Comparison of ENCODE assay signal across 11 mouse cellular contexts in genomic region chr15:86593404-86593803, GRCm38 (mm10).
A peak's percentile ranks its signal among the peaks of the same experiment; 100 is the strongest.
DNase-seq lines count a peak whose midpoint lies in the region; ATAC-seq and TF ChIP-seq lines count a peak whose summit lies in the region.
"Had no signal": no experiment of that assay in that cellular context is flagged by ENCODE, and none has a peak within 500 bp of the region (broad histone marks: within the 10 kb centered on the region; RNA-seq: fewer than 3 reads in every experiment).

No protein-coding gene starts in this region.

- no peak; the same call in 1 of the 2 replicates for TF ChIP-seq CTCF in hindbrain, postnatal 0 days (IDR thresholded peaks at IDR 0.05; ENCODE audit: low read depth)
- no peak for TF ChIP-seq CTCF in liver, postnatal 0 days (IDR thresholded peaks at IDR 0.05; ENCODE audit: low read depth)

- H3K9me3 ChIP-seq in hindbrain, postnatal 0 days (ENCODE audit: low read length), result no peaks in the 10 kb centered on the region
- H3K9me3 ChIP-seq in hindbrain, embryonic 10.5 days, result no peaks in the 10 kb centered on the region
- no peaks in the 10 kb centered on the region for H3K9me3 ChIP-seq in heart, embryonic 11.5 days (replicated peaks; ENCODE audit: control insufficient read depth, low read length)
- no peaks in the 10 kb centered on the region for H3K9me3 ChIP-seq in kidney, embryonic 14.5 days (ENCODE audit: control insufficient read depth, low read length)
- no peaks in the 10 kb centered on the region for H3K9me3 ChIP-seq in liver, postnatal 0 days (ENCODE audit: low read length)
- H3K9me3 ChIP-seq: limb, embryonic 10.5 days; lung, embryonic 15.5 days; stomach, embryonic 15.5 days had no signal

- 0 out of 2 replicates have a peak, but pooled peaks have one; percentile 29 for ATAC-seq in hindbrain, postnatal 0 days
- ATAC-seq in heart, embryonic 11.5 days (replicated peaks; ENCODE audit: insufficient number of reproducible peaks, low FRiP score, low TSS enrichment), result no peak
- ATAC-seq in kidney, embryonic 14.5 days (ENCODE audit: low FRiP score, low TSS enrichment), result no peak
- ATAC-seq in liver, postnatal 0 days, result no peak

- H3K4me1 ChIP-seq in hindbrain, postnatal 0 days (ENCODE audit: insufficient read depth, low read length), result no peaks in the 10 kb centered on the region
- H3K4me1 ChIP-seq in hindbrain, embryonic 10.5 days (replicated peaks), result peaks cover 17% of the 10 kb centered on the region
- H3K4me1 ChIP-seq in heart, embryonic 11.5 days (ENCODE audit: control insufficient read depth, insufficient read depth, low read length), result no peaks in the 10 kb centered on the region; the same call in 1 of the 2 replicates
- H3K4me1 ChIP-seq in kidney, embryonic 14.5 days (ENCODE audit: control insufficient read depth, insufficient read depth, low read length), result no peaks in the 10 kb centered on the region
- H3K4me1 ChIP-seq in liver, postnatal 0 days (ENCODE audit: insufficient read depth), result no peaks in the 10 kb centered on the region
- H3K4me1 ChIP-seq: lung, embryonic 15.5 days; stomach, embryonic 15.5 days had no signal

- H3K27me3 ChIP-seq in hindbrain, postnatal 0 days (ENCODE audit: insufficient read depth, low read length), result no peaks in the 10 kb centered on the region
- H3K27me3 ChIP-seq in hindbrain, embryonic 10.5 days (ENCODE audit: insufficient read depth, poor library complexity, severe bottlenecking), result 0 out of 2 replicates have a peak, but pooled peaks cover 3% of the 10 kb centered on the region
- no peaks in the 10 kb centered on the region for H3K27me3 ChIP-seq in heart, embryonic 11.5 days (ENCODE audit: control insufficient read depth, insufficient read depth, low read length)
- no peaks in the 10 kb centered on the region for H3K27me3 ChIP-seq in kidney, embryonic 14.5 days (ENCODE audit: control insufficient read depth, insufficient read depth, low read length)
- no peaks in the 10 kb centered on the region for H3K27me3 ChIP-seq in liver, postnatal 0 days (ENCODE audit: insufficient read depth, low read length)
- H3K27me3 ChIP-seq: lung, embryonic 15.5 days; stomach, embryonic 15.5 days had no signal

- WGBS in hindbrain, postnatal 0 days, result 33% methylated on average over 6 of the region's 6 CpGs
- WGBS in hindbrain, embryonic 10.5 days, result 74% methylated on average over 6 of the region's 6 CpGs
- WGBS in heart, embryonic 11.5 days (ENCODE audit: insufficient replicate concordance), result 64% methylated on average over 6 of the region's 6 CpGs
- 62% methylated on average over 6 of the region's 6 CpGs for WGBS in kidney, embryonic 14.5 days
- 36% methylated on average over 6 of the region's 6 CpGs for WGBS in liver, postnatal 0 days (ENCODE audit: insufficient replicate concordance)

- H3K4me3 ChIP-seq in hindbrain, postnatal 0 days (ENCODE audit: low read length), result no peak overlapping the region
- no peak overlapping the region for H3K4me3 ChIP-seq in hindbrain, embryonic 10.5 days
- no peak overlapping the region for H3K4me3 ChIP-seq in heart, embryonic 11.5 days (ENCODE audit: low read depth, low read length)
- no peak overlapping the region for H3K4me3 ChIP-seq in kidney, embryonic 14.5 days (ENCODE audit: low read length)
- no peak overlapping the region for H3K4me3 ChIP-seq in liver, postnatal 0 days (ENCODE audit: low read depth, low read length)
- H3K4me3 ChIP-seq: limb, embryonic 10.5 days; lung, embryonic 15.5 days; stomach, embryonic 15.5 days had no signal

- DNase-seq in hindbrain, postnatal 0 days (ENCODE audit: low spot score), result peak; percentile 46
- DNase-seq in hindbrain, embryonic 10.5 days (ENCODE audit: low spot score), result no peak
- DNase-seq in cerebellum, postnatal 14 days, result peak; percentile 25 to 42
- peak; percentile 75 for DNase-seq in layer of hippocampus, adult 9-11 months
- peak; percentile 53 for DNase-seq in right cerebral cortex, postnatal 25 days
- no peak for DNase-seq in liver, postnatal 0 days

- no peaks in the 10 kb centered on the region for H3K36me3 ChIP-seq in hindbrain, postnatal 0 days (ENCODE audit: insufficient read depth, low read length)
- no peaks in the 10 kb centered on the region for H3K36me3 ChIP-seq in hindbrain, embryonic 10.5 days
- no peaks in the 10 kb centered on the region for H3K36me3 ChIP-seq in heart, embryonic 11.5 days (ENCODE audit: control insufficient read depth, insufficient read depth, low read length)
- H3K36me3 ChIP-seq in kidney, embryonic 14.5 days (ENCODE audit: control insufficient read depth, insufficient read depth, low read length), result no peaks in the 10 kb centered on the region
- no peaks in the 10 kb centered on the region for H3K36me3 ChIP-seq in liver, postnatal 0 days (replicated peaks; ENCODE audit: insufficient read depth, low read length)
- H3K36me3 ChIP-seq: limb, embryonic 10.5 days; lung, embryonic 15.5 days; stomach, embryonic 15.5 days had no signal

- H3K4me2 ChIP-seq in hindbrain, postnatal 0 days (ENCODE audit: low read depth, low read length), result no peak overlapping the region
- H3K4me2 ChIP-seq in heart, embryonic 11.5 days, result no peak overlapping the region
- no peak overlapping the region for H3K4me2 ChIP-seq in kidney, embryonic 14.5 days (replicated peaks; ENCODE audit: low read depth, low read length)
- no peak overlapping the region for H3K4me2 ChIP-seq in liver, postnatal 0 days (ENCODE audit: low read depth, low read length)
- H3K4me2 ChIP-seq: lung, embryonic 15.5 days; stomach, embryonic 15.5 days had no signal

- no peak overlapping the region for H3K27ac ChIP-seq in hindbrain, postnatal 0 days
- H3K27ac ChIP-seq in hindbrain, embryonic 10.5 days, result no peak overlapping the region
- no peak overlapping the region for H3K27ac ChIP-seq in heart, embryonic 11.5 days (ENCODE audit: low read depth, low read length)
- no peak overlapping the region for H3K27ac ChIP-seq in kidney, embryonic 14.5 days (ENCODE audit: low read depth, low read length)
- no peak overlapping the region for H3K27ac ChIP-seq in liver, postnatal 0 days (ENCODE audit: low read depth)
- H3K27ac ChIP-seq: limb, embryonic 10.5 days; lung, embryonic 15.5 days; stomach, embryonic 15.5 days had no signal

- H3K9ac ChIP-seq in hindbrain, postnatal 0 days (replicated peaks; ENCODE audit: low read length), result no peak overlapping the region
- no peak overlapping the region for H3K9ac ChIP-seq in heart, embryonic 11.5 days (ENCODE audit: low read depth, low read length)
- no peak overlapping the region for H3K9ac ChIP-seq in kidney, embryonic 14.5 days (ENCODE audit: low read depth, low read length)
- H3K9ac ChIP-seq in liver, postnatal 0 days (replicated peaks), result no peak overlapping the region
- H3K9ac ChIP-seq: lung, embryonic 15.5 days; stomach, embryonic 15.5 days had no signal

- TF ChIP-seq EP300 in liver, postnatal 0 days (IDR thresholded peaks at IDR 0.05; ENCODE audit: low read depth), result no peak

Comparison
In these comparisons a context has a peak if more than half of its experiments do, and no peak if none do; other contexts are left out.
1. DNase-seq: peak in hindbrain, postnatal 0 days (single experiment), cerebellum, postnatal 14 days (2 of 2), layer of hippocampus, adult 9-11 months (single experiment) and right cerebral cortex, postnatal 25 days (single experiment); none in hindbrain, embryonic 10.5 days (single experiment) and liver, postnatal 0 days (single experiment).